Mouse (Mus musculus): ENCODE measurements around the gene B020011L13Rik.
"Not testable (repeated sequence)": the region's sequence is repeated elsewhere in the genome, so short reads cannot be mapped to it uniquely, and the experiment has no call there.

The B020011L13Rik gene

DNA sequence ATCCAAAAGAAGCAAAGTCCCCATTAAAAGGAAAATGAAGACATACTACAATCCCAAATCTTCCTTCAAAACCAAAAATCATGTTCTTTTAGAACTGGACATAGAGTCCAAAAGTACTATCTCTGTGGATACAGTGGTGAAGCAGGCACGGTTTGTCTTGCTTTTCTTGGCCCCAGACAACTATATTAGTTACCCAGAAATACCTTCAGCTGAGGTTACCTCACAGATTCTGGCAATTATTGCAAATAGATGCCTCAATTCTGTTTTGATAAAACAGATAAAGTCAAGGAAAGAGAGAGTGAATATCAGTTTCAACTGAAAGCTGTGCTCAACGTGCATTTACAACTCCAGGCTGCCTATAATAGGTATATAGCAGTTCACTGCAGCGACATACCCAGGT, at the start of gene B020011L13Rik:
Gene B020011L13Rik, plus strand, starts transcription at position 301 of the 400 bp plus-strand sequence.
- DNase-seq = not testable (repeated sequence)

DNA sequence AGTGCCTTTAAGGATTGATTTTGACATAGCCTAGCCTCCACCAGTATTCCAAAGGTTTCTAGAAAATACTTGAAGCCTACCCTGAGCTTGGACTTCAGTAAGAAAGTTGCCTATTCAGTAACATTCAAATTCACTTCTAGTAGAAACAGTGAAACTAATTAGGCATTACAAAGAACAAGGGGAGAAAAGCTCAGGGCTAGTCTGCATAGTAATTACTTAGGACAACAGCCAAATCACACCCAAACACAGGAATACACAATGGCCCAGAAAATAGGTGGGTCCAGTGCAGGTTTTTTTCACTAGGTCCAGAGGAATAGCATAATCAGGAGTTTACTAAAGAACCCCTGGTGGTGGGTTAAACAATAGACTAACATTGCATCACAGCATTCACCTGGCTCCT, 35.3 kb downstream of the B020011L13Rik start:
- not testable (repeated sequence) for DNase-seq

DNA sequence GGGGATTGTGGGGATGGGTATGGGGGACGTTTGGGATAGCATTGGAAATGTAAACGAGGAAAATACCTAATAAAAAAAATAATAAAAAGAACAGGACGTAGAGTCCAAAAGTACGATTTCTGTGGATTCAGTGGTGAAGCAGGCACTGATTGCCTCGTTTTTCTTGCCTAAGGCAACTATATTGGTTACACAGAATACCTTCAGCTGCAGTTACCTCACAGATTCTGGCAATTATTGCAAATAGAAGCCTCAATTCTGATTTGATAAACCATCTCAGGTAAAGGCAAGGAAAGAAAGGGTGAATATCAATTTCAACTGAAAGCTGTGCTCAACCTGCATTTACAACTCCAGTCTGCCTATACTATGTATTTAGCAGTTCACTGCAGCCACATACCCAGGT, 48.8 kb downstream of the B020011L13Rik start, which contains the start of gene Gm28360:
Gene Gm28360, plus strand, starts transcription at position 301 of the 400 bp plus-strand sequence.
- not testable (repeated sequence) for DNase-seq

DNA sequence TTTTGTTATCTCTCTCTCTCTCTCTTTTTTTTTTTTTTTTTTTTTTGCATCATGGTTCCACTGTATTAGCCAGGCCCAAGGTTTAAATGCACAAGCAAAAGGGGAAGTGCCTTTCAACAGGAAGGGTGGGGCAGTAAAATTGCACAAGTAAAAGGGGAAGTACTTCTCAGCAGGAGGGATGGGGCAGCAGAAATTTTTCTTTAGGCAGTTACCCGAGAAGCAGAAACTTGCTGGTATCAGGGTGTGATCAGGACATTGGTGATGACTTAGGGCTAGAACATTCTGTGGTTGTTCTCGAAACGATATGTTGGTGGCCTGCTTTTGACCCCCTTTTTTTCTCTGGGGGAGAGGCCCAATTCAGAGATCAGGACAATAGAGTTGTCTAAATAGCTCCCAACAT, 70.8 kb downstream of the B020011L13Rik start:
- DNase-seq = not testable (repeated sequence)

Measured in cerebellum, postnatal 25 days (tissue).